Mouse (Mus musculus) lung, postnatal 0 days (tissue): ENCODE data around the gene Sos2.

Source experiments
- CTCF ChIP-seq: IDR thresholded peaks from 2 replicates; pipeline ENCODE4 v1.5.1; 2016; ENCODE audit warnings: antibody characterized with exemption, mild to moderate bottlenecking
- EP300 ChIP-seq: IDR thresholded peaks from 2 replicates; pipeline ENCODE4 v1.6.1; 2016; ENCODE audit warnings: antibody characterized with exemption, mild to moderate bottlenecking, control low read depth

GRCm38 (mm10) chr12:69682065-69682787 lies 574 bp upstream of the Sos2 start:
- peak; percentile 22 for TF ChIP-seq CTCF
- peak; percentile 7; the same call in 1 of the 2 replicates for TF ChIP-seq EP300
